Comparison of ENCODE assay signal across 8 mouse cellular contexts in the genomic region with DNA sequence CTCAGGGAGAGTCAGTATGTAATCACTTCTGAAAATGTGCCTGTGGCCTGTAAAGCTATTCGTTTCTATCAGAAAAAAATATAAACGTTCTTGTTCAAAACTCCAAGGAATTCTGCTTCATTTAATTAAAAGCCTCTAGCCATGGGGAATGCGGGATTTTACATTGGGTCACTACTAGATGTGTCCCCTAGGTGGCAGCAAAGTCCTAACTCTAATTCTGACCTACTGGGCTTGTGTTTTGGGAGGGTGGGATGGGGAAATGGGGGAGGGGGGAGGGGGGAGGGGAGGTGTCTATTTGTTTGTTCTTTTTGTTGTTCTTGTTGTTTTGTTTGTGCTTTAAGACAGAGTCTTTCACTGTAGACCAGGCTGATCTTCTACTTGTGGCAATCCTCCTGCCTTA. TPM values are rescaled to one million over a fixed set of nuclear protein-coding genes. Genes with fewer than 3 reads are reported as not detected.
DNase-seq lines count a peak whose midpoint lies in the region; ATAC-seq lines count a peak whose summit lies in the region.

No protein-coding gene starts in this region.

- H3K4me3 ChIP-seq in hindbrain, embryonic 11.5 days (ENCODE audit: low read depth, low read length) = no peak overlapping the region
- no peak overlapping the region for H3K4me3 ChIP-seq in hindbrain, embryonic 12.5 days
- H3K4me3 ChIP-seq in embryonic facial prominence, embryonic 10.5 days = no peak overlapping the region

- no peaks in the 10 kb centered on the region for H3K36me3 ChIP-seq in hindbrain, embryonic 11.5 days (ENCODE audit: control insufficient read depth, insufficient read depth, low read length)
- no peaks in the 10 kb centered on the region for H3K36me3 ChIP-seq in hindbrain, embryonic 12.5 days
- no peaks in the 10 kb centered on the region for H3K36me3 ChIP-seq in embryonic facial prominence, embryonic 10.5 days (replicated peaks)

- ATAC-seq in hindbrain, embryonic 11.5 days (ENCODE audit: low FRiP score) = no peak
- ATAC-seq in hindbrain, embryonic 12.5 days (ENCODE audit: low FRiP score) = no peak
- ATAC-seq in erythroid progenitor cell, adult 5-6 weeks (replicated peaks; ENCODE audit: low FRiP score, poor library complexity, severe bottlenecking) = no peak

- H3K27me3 ChIP-seq in hindbrain, embryonic 11.5 days (ENCODE audit: control insufficient read depth, insufficient read depth, low read length) = no peaks in the 10 kb centered on the region
- no peaks in the 10 kb centered on the region for H3K27me3 ChIP-seq in hindbrain, embryonic 12.5 days
- H3K27me3 ChIP-seq in embryonic facial prominence, embryonic 10.5 days (replicated peaks; ENCODE audit: low read depth, poor library complexity, severe bottlenecking) = no peaks in the 10 kb centered on the region

- H3K9me3 ChIP-seq in hindbrain, embryonic 11.5 days (ENCODE audit: control insufficient read depth, low read length) = no peaks in the 10 kb centered on the region
- H3K9me3 ChIP-seq in hindbrain, embryonic 12.5 days (replicated peaks) = no peaks in the 10 kb centered on the region
- no peaks in the 10 kb centered on the region for H3K9me3 ChIP-seq in embryonic facial prominence, embryonic 10.5 days

- no peak overlapping the region for H3K4me2 ChIP-seq in hindbrain, embryonic 11.5 days (replicated peaks; ENCODE audit: low read depth, low read length)
- H3K4me2 ChIP-seq in hindbrain, embryonic 12.5 days (replicated peaks) = no peak overlapping the region

- no peaks in the 10 kb centered on the region for H3K4me1 ChIP-seq in hindbrain, embryonic 11.5 days (replicated peaks; ENCODE audit: control insufficient read depth, insufficient read depth, low read length)
- no peaks in the 10 kb centered on the region for H3K4me1 ChIP-seq in hindbrain, embryonic 12.5 days
- H3K4me1 ChIP-seq in embryonic facial prominence, embryonic 10.5 days = no peaks in the 10 kb centered on the region

- H3K27ac ChIP-seq in hindbrain, embryonic 11.5 days (ENCODE audit: low read depth, low read length) = no peak overlapping the region
- no peak overlapping the region for H3K27ac ChIP-seq in hindbrain, embryonic 12.5 days
- no peak overlapping the region for H3K27ac ChIP-seq in embryonic facial prominence, embryonic 10.5 days (replicated peaks)

- no peak overlapping the region for H3K9ac ChIP-seq in hindbrain, embryonic 11.5 days (ENCODE audit: low read depth, low read length)
- H3K9ac ChIP-seq in hindbrain, embryonic 12.5 days = no peak overlapping the region

- peak; percentile 84 for DNase-seq in hindbrain, embryonic 11.5 days (ENCODE audit: low spot score)
- peak; percentile 21 to 27 for DNase-seq in CD8-positive naive resting alpha-beta T cell, adult 2 months (ENCODE audit: low read depth in 2 of 2, low spot score in 2 of 2)
- DNase-seq in T-cell, adult 2 months (ENCODE audit: low spot score) = peak; percentile 23
- DNase-seq in embryonic facial prominence, embryonic 10.5 days (ENCODE audit: low spot score) = peak; percentile 71
- peak; percentile 49 to 73 for DNase-seq in layer of hippocampus, postnatal 25 days (ENCODE audit: extremely low spot score in 1 of 2, low spot score in 1 of 2)
- peak; percentile 70 for DNase-seq in naive thymus-derived CD4-positive, alpha-beta T cell, adult 2 months (ENCODE audit: low read depth)

- 3% methylated on average over 3 of the region's 3 CpGs for WGBS in hindbrain, embryonic 11.5 days
- 3% methylated on average over 3 of the region's 3 CpGs for WGBS in hindbrain, embryonic 12.5 days
- 3% methylated on average over 3 of the region's 3 CpGs for WGBS in embryonic facial prominence, embryonic 10.5 days

RNA-seq across cellular contexts. Expression of a gene that starts 7.2 kb away (rescaled TPM):
- 18.4 and 26.3 TPM in 2 replicates for polyA plus RNA-seq in hindbrain, embryonic 11.5 days (2014; fragmentation: Nextera tagmentation; extraction: Ambion mirVana)
- 15.7 and 16.5 TPM in 2 replicates for polyA plus RNA-seq in hindbrain, embryonic 12.5 days (2016; fragmentation: Nextera tagmentation; extraction: Ambion mirVana)
- polyA plus RNA-seq in embryonic facial prominence, embryonic 10.5 days (2016; fragmentation: Nextera tagmentation; extraction: Ambion mirVana) = 14.9 and 15.3 TPM in 2 replicates
- total RNA-seq in layer of hippocampus, postnatal 25 days (2021) = 10 to 100 TPM; 83.0 to 89.6 TPM
- total RNA-seq in erythroid progenitor cell, adult 5-6 weeks (2015; ENCODE audit: low replicate concordance) = 223 and 243 TPM in 2 replicates
- total RNA-seq in erythroid progenitor cell, adult 5-6 weeks (2017; ENCODE audit: low replicate concordance) = 391 and 459 TPM in 2 replicates

RNA-seq across cellular contexts. Expression of a gene that starts 19.3 kb away (rescaled TPM):
- 16.9 and 17.1 TPM in 2 replicates for polyA plus RNA-seq in hindbrain, embryonic 11.5 days (2014; fragmentation: Nextera tagmentation; extraction: Ambion mirVana)
- 18.9 and 19.7 TPM in 2 replicates for polyA plus RNA-seq in hindbrain, embryonic 12.5 days (2016; fragmentation: Nextera tagmentation; extraction: Ambion mirVana)
- 18.6 and 19.1 TPM in 2 replicates for polyA plus RNA-seq in embryonic facial prominence, embryonic 10.5 days (2016; fragmentation: Nextera tagmentation; extraction: Ambion mirVana)
- total RNA-seq in layer of hippocampus, postnatal 25 days (2021) = 10 to 100 TPM; 30.9 to 36.5 TPM
- total RNA-seq in erythroid progenitor cell, adult 5-6 weeks (2015; ENCODE audit: low replicate concordance) = 16.3 and 20.5 TPM in 2 replicates
- 19.8 and 28.8 TPM in 2 replicates for total RNA-seq in erythroid progenitor cell, adult 5-6 weeks (2017; ENCODE audit: low replicate concordance)

Comparison
In these comparisons a context has a peak if more than half of its experiments do, and no peak if none do; other contexts are left out.
1. DNase-seq: peak in every context shown above with its lines; median percentile 84 in hindbrain, embryonic 11.5 days; 71 in embryonic facial prominence, embryonic 10.5 days; 70 in naive thymus-derived CD4-positive, alpha-beta T cell, adult 2 months; 61 in layer of hippocampus, postnatal 25 days; 24 in CD8-positive naive resting alpha-beta T cell, adult 2 months; 23 in T-cell, adult 2 months.